Mouse (Mus musculus) granulocyte monocyte progenitor cell, adult 5-6 weeks (primary cell): ENCODE results near the gene Kdelc1. TPM values are rescaled to one million over a fixed set of nuclear protein-coding genes. Genes with fewer than 3 reads are reported as not detected.
A peak's percentile ranks its signal among the peaks of the same experiment; 100 is the strongest.

Experiments used
- ATAC-seq: replicated peaks from 2 replicates; pipeline ENCODE4 v1.8.0; 2016; ENCODE audit warnings: mild to moderate bottlenecking, moderate TSS enrichment, inconsistent platforms; ENCODE audit not compliant: poor library complexity, severe bottlenecking
- total RNA-seq, 2 experiments: library from RNA; stranded (forward) in 1 of 2; stranded (reverse) in 1 of 2; fragments of 200-712, 200-1000 nt in 1 of 2; fragments of >200 nt in 1 of 2; fragmentation: Nextera tagmentation in 1 of 2; gene quantifications; 2 replicates each; pipeline ENCODE4 v1.2.3; 2014 to 2017

Kdelc1 gene
- total RNA-seq (2014; fragmentation: Nextera tagmentation) = 38.3 and 40.7 TPM in 2 replicates
- total RNA-seq (2017) = 33.4 and 35.5 TPM in 2 replicates

DNA sequence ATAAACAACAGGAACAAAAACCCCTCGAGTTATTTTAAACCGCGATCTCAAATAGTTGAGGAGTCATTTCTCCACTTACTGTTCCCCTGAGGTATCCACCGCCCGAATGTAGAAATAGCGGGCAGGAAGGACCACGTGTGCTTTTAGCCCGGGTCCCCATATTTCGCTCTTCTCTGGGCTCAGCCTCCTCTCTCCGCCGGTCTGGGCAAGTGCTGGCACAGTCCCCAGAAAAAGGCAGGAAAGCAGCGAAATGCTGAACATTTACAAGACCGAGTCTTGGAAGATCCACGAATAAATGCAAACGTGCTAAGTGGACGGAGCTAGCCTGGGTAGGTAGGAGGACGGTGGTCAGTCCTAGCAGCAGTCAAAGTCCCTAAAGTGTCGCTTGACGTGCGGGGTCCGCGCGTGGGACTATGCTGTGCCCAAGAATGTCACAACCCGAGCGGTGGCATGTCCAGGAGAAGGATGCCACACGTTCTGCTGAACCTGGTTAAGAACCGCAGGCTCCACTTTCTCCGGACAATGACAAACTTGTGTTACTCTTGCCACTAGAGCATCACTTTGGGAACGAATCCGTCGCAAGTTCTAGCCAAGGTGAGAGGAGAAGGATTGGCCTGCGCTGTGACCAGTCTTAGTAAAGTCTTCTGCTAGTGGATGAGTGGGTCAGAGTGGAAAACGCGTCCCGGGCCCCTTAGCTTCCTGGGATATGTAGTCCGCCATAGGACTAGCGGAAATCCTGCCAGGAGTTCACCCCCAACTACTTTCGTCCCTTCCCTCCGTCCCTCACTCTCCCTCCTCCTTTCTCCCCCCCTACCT, at the start of gene Kdelc1, which contains the start of gene Bivm:
Kdelc1 (minus strand) TSS at position 570 of the 816 bp plus-strand sequence.
Bivm (plus strand) TSS at position 719 of the 816 bp plus-strand sequence.
- ATAC-seq = peak; percentile 79

DNA sequence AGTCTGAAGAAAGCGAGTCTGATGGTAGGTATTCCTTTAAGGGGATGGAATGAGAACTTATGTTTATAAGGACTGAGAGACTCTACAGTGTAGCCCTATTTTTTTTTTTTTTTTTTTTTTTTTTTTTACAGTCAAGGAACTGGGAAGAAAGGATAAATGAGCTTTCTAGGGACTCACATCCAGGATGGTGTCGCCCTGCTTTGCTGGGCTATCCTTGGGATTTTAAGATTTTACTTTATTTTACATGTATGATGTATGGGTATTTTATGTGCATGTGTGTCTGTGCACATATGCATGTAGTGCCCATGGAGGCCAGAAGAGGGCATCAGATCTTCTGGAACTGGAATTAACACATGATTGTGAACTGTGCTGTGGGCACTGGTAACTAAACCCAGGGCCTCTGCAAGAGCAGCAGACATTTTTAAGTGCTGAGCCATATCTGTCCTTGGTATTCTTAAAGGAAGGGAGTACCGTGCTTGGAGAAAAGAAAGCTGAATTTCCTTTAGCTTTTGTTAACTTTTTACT, 49.3 kb upstream of the Kdelc1 start:
- no peak for ATAC-seq

DNA sequence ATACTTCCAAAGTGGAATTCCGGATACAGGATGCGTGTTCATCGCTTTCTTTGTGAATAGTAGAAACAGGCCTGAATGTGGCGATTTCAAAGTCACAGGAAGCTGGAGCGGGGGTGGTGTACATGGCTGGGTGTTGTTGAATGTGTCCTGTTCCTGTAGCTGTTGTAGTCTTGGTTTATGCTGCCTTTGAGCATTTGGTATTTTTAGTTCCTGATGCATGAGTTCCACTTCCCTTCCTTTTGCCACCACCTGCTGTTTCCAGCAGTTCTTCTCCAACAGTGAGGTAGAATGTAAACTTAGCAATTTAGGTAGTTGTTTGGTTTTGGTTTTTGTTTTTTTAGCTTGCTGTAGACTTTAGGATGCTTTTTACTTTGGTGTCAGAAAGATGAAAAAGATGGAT, 43.8 kb upstream of the Kdelc1 start:
- peak; percentile 61 for ATAC-seq

DNA sequence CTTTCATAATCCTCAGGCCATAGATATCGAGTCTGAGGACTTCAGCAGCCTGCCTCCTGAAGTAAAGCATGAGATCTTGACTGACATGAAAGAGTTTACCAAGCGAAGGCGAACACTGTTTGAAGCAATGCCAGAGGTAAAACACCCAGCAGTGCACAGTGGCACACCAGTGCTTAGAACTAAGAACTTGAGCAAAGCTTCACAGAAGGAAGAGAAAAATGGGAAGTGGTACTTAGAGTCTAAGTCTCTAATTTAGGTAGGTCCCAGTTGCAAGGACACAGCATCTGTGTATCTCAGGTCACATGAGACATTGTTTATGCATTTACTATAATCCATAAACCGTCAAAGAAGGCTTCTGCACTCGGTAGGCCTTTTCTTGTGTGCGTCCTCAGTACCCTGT, 43.2 kb upstream of the Kdelc1 start:
- peak; percentile 58 for ATAC-seq

DNA sequence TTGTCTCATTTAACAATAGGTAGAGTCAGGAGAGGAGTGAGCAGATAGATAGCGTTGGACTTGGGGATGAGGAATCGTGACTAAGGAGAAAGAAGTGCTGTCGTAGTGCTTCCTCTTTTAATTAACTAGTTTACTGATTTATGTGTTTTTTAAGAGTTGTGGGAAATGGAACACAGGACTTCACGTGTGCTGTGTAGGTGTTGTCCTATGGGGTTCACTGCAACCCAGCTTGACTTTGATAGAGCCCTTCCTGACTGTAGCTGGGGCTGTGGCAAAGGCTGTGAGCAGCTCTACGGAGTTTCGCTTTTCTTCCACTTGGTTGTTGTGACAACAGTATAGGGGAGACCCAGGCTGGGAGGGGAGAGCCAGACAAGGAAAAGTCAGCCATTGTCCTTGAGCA, 39.7 kb upstream of the Kdelc1 start:
- ATAC-seq = peak; percentile 22; the same call in 1 of the 2 replicates

DNA sequence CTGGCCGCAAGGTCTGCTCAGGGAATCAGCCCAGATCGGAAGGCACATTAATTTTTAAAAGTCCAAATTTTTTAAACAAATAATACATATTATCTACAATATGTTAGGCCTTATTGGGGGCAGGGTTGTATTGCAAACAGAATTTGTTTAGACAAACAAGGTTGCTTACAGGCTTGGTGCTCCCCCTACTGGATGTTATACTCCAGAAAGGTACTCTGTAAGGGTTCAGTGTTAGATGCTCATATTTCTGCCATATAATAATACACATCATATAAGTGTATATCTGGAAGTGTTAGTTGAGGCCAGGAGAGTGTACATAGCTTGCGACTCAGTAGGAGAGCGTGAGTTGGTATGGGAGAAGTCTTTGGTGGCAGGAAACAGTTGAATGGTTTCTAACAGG, 36.7 kb upstream of the Kdelc1 start:
- no peak; the same call in 1 of the 2 replicates for ATAC-seq

DNA sequence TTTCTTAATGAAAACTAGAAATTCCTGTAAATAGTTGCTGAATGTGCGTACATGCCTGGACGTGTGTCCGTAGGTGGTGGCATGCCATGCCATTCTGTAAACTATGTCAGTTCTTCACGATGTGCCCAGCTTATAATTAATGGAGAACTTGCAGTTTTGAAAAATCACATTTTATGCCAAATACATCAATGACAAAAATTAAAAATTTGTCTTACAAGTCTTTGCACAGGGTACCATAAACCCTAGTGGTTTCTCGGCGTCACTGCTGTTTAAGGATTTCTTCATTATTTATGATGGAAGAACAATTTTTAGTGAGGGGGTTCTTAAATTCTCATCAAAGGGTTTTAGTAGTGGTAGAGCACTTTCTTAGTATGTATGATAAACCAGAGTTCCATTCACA, 30.1 kb upstream of the Kdelc1 start:
- ATAC-seq = no peak

DNA sequence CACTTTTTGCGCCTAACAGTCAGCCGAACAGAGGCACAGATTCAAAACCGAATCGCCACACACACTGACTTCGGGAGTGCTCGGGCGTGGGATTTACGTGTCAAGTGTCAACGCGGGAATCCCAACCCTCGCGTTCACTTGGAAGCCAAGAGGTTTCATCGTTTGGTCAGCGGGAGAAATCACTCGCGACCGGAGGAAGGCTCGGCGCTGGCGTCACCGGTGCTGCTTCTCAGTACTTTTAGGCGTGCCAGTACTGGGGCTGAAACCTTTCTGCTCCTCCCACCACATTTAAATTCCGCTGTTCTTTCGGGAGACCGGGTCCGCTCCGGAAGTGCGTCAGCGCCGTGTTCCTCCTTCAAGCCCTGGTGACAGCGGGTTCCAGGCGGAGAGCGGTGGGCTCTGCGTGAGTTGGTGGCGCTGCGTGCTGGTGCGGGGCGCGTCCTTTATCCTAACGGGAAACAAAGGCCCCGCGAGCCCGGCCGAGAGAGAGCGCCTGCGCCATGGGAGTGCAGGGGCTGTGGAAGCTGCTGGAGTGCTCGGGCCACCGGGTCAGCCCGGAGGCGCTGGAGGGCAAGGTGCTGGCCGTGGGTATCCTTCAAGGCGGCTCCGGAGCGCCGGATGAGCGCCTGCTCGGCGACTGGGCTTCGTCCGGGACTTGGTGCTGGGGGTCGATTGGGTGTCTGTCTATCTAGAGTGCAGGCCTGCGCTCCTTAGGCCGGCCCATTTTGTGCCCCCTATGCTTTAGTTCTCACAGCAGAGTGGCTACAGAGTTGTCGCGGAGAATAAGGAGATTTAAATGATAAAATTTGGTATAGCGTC, 29.2 kb upstream of the Kdelc1 start, which contains the start of gene Ercc5:
Ercc5 (plus strand) TSS at position 182 of the 819 bp plus-strand sequence.
- peak; percentile 96 for ATAC-seq

DNA sequence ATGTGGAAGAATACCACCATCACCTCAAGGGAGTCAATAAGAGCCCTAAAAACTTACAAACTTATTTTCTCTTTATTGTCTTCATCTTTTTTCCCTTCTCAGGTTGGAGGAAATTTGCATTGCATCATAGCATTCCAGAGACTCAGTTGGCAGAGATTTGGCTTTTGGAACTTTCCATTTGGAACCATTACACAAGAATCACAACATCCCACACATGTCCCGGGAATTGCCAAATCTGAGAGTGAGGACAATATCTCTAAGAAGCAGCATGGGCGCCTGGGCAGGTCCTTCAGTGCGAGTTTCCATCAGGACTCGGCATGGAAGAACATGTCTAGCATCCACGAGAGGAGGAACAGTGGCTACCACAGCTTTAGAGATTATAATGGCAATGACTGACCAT, 24.1 kb upstream of the Kdelc1 start:
- ATAC-seq = no peak

DNA sequence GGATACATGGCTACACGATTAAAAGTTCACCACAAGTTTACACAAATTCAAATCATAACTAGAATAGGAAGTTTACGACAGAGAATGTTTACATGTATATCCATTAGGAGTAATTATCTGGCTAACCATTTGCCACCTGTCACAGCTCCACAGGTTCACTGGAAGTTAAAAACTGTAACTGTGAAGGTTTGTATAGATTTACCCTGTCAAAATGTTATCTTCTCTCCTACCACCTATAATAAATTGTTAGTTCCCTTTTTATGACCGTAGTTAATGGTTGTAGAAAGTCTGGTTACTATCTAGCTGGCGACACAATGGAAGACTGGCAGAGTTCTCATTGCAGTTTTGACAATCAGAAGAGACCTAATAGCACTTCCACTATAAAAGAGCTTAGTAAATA, 21.6 kb upstream of the Kdelc1 start:
- no peak for ATAC-seq

DNA sequence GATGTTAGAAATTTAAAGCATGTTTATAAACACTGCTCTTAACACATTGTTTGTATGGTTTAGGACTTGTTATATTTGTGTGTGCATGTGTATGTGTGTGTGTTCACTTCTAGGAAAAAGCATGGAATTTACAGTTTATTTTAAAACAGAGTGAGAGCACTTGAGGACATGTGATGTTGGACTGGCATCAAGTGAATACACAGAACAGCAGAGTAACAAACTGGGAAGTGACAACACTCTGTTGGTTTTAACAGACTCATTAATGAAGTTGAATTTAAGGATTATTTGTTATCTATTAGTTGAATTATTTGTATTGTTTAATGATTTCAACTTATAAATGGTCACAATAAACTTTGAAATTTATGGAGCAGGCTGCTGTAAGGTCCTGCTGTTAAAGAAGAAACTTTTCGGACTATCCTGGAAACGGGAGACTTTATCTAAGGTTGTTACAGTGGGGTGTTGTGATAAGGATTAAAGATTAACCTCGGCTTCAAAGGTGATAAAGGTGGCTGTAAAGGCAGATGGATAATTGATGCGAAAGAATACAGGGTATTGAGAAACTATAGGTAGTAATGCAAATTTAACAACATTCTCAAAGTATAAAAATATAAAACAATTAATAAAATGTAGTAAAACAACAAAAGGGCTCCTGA, 11.4 kb upstream of the Kdelc1 start:
- ATAC-seq = no peak

DNA sequence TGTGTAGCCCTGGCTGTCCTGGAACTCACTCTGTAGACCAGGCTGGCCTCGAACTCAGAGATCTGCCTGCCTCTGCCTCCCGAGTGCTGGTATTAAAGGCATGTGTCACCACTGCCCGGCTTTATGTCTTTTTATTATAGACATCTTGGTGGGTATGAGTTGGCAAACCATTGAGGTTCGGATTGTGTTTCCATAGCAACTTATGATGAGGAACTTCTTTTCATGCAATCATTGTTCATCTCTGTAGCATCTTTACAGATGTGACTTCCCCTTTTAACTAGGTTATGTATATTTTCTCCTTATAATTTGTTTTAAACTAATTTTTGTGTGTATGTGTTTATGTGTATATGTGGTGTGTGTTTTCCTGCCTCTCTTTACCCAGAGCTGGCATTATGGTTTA, 7.0 kb upstream of the Kdelc1 start:
- ATAC-seq = peak; percentile 51

DNA sequence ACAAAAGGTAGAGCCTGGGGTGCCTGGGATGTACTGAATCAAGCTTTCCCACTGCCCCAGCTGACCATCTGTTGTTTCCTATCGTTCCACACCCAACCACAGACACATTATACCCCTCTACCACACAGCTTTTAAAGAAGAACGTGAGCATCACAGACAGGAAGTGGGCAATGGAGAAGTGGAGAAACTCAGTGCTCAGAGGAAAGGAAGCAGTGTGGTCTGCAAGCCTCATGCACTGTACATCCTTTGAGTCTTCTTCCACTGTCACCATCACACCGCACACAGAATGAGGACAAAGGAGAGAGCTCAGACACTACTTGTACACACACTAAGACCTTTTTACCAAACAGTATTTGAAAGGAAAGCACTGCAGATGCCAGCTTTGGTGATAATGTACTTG, 3.6 kb upstream of the Kdelc1 start:
- ATAC-seq = peak; percentile 43

DNA sequence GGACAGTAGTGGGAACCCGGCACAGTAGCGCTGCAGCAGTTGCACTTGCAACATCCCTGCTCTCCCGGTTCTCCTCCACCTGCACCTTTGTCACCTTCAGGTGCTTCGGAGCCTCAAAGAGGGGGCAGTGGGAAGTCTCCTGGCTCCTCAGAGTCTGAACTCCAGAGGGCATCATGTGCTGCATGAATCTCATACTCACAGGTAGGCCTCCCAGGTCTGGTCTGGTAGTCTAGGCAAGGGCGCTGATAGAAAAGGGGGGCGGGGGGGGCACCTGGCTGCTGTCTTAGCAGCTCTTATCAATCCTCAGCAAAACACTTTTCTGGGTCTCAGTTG, 1.4 kb upstream of the Kdelc1 start:
- ATAC-seq = no peak

DNA sequence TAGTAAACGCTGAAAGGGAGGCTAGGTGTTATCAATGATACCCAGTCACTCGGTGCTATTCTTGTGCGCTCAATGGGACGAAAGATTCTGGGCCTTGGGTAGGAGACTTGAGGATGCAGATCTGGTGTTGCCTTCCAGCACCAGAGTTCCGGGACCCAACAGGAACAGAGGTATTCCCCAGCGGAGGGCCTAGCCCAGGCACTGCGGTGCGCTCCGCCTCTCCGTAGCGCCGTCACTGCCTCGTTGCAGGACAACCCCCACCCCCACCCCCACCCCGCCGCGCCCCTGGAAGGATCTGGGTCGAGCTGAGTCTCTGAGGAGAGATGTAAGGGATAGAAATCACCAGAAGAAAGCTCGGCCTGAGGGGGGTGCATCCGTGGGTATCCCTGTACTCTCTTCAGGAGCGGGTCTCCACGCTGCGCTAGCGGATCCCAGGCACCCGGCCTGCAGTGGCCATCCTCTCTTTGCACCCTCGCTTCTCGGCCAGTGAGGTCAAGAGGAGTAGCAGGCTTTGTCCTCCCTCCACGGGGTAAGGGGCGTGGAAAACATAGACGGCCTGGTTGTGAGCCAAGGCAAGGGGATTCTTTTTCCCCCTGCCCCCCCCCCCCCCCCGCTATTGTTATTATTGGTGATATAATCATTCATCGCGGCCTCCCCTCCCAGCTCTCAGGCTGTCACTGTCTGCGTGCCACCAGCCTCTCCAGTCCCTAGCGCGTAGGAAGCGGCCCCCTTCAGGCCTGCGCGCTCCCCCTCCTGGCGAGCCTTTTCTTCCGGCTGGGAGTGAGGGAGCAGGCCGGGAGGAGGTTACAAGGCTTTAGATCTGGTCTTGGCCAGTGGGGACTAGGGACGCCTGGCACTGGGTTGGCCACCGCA, 829 bp upstream of the Kdelc1 start:
- ATAC-seq = peak; percentile 57

DNA sequence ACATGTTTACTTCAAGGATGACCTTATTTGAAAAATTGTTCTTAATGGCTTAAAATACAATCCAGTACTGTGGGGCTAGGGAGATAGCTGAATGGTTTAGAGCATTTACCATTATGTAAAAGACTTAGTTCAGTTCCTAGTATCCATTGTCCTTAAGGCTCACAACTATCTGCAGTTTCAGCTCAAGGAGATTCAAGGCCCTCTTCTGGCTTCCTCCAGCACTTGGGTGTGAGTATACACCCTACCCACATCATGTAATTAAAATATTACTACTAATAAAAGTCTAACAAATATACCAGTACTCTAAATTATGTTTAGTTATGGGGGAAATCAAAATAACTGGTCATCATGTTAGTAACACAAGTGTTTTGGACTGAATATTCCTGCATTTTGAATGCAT, 1.0 kb downstream of the Kdelc1 start:
- no peak for ATAC-seq

DNA sequence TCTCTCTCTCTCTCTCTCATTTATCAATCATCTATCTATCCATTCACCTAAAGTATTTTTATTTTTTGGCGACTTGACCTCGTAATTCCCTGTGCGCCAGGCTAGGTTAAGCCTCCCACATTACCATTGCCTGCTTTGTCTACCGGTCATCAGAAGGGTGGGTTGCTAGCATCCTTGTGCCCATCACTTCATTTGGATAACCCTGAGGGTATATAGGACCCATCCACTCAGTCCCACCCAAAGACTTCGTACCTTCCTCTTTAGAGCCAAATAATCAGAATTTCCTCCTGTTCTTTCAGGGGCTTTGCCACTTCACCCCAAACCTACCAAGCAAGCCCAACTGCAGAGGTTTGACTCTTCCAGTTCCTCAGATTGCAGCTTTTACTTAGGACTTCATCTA, 15.7 kb downstream of the Kdelc1 start:
- ATAC-seq = no peak

DNA sequence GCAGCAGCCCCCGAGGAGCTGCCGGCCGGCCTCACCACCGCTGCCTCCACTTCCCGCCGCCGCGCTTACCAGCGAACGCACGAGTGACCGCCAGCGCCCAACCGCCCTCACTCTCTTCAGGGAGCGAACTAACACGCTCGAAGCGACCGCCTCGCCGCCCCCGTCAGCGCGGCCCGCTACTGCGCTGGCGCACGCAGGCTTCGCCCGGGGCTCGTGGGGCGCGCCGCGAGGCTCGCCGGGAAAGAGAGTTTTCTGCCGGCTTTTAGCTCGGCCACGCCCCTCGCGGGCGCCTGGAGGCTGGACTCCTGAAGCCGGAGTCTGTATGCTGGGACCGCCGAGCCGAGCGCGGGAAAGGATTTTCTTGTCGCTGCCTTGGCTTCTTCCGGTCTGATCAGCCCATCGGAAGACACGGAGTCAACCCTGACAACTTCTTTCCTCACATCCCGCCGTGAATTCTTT, 16.3 kb downstream of the Kdelc1 start, which contains the start of gene Tex30:
Tex30 (minus strand) TSS at position 183 of the 459 bp plus-strand sequence.
- ATAC-seq = peak; percentile 90

DNA sequence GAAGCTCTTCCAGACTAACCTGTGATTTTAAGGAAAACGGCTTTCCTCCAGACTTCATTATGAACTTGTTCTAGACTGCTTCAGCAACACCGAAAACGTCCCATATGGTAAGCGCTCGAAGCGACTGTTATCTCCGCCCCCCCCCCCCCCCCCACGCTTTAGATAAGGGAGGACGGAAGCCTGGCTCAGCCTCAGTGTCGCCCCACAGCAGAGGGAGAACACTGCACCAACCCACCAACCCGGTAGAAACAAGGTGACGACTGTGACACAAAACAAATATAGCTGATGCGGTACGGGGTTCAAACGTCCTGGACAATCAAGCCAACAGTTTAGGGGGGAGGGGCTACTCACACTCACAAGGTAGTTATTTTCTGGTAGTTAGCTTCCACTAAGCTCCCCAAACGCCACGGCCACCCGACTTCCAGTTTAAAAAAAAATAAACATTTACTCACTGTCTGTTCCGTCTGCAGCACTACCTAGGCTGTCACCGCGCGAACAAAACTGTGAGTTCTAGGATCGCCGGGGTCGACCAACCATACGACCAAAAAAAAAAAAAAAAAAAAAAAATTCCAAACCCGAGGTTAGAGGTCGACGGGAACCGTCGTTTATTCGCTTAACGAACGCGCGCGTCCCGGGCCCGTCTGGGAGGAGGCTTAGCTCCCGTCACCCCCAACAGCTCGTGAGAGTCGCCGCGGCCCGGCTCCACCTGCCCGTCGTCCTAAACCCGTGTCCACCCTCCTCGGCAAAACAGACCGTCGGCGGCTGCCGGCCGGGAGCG, 17.0 kb downstream of the Kdelc1 start:
- peak; percentile 61 for ATAC-seq
